Mouse (Mus musculus): Measurements from ENCODE around the gene Zfp536. TPM values are rescaled to one million over a fixed set of nuclear protein-coding genes. Genes with fewer than 3 reads are reported as not detected.

Zfp536 gene
- total and polyA plus RNA-seq, 2 experiments from 2014 or later: 3.3 to 16.4 TPM

DNA sequence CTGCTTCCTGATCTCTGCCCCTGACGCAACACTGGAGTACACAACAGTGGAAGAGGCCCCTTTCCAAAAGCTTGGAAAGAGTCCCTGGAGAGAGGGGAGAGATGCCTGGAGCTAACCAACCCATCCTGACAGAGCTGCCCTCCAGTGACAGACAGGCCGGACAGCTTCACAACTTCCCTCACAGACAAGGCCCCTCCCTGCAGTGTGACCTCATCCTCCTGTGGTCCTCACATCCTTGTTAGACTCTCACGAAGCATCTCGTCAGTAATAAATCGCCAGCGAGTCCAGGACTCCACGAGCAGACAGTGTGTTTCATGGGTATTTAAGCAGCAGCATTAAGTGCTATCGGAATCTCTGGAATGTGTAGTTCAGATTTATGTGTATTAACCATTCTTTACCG, 207.4 kb downstream of the Zfp536 start:
- 21% methylated on average over 9 of the region's 9 CpGs for WGBS
- Histone ChIP-seq H3K27ac (ENCODE audit: low read depth) (no peak overlapping the region), H3K36me3 (replicated peaks; ENCODE audit: control insufficient read depth, insufficient read depth, low read length) (no peaks in the 10 kb centered on the region), H3K9ac (replicated peaks; ENCODE audit: low read depth, low read length) (no peak overlapping the region), H3K9me3 (replicated peaks; ENCODE audit: control insufficient read depth, low read length) (no peaks in the 10 kb centered on the region), H3K27me3 (ENCODE audit: control insufficient read depth, insufficient read depth, low read length) (no peaks in the 10 kb centered on the region), H3K4me3 (ENCODE audit: low read depth, low read length) (no peak overlapping the region), H3K4me2 (ENCODE audit: low read depth, low read length) (peak overlapping the region; percentile 21; the same call in 1 of the 2 replicates), H3K4me1 (ENCODE audit: control insufficient read depth, insufficient read depth) (peaks cover 7% of the 10 kb centered on the region; the same call in 1 of the 2 replicates)
- DNase-seq (ENCODE audit: low spot score) (peak; percentile 20), ATAC-seq (ENCODE audit: insufficient read depth, low read depth) (peak; percentile 45)
- TF ChIP-seq CTCF (IDR thresholded peaks at IDR 0.05; ENCODE audit: low read depth): no peak
- no peak for TF ChIP-seq EP300 (IDR thresholded peaks at IDR 0.05; ENCODE audit: low read depth)

DNA sequence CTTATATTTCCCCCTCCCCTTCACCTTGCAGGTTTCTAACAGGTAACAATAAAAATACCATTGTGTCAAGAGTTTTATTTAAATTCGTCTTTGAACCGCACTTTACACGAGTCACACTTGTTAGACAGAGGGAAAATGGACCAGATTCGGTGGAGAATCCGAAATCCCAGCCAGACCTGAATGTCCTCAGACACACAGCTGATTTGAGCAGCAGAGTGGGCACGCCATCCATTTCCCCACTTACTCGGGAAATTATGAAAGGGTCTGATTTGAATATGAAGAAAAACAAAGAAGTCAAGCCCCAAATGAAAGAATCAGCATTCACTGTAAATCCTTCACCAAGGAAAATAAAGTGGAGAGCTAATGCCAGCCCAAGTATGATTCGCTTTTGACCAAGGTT, 208.1 kb downstream of the Zfp536 start:
- no peak overlapping the region for H3K9ac ChIP-seq (replicated peaks; ENCODE audit: low read depth, low read length)
- H3K27ac ChIP-seq (ENCODE audit: low read depth): no peak overlapping the region
- WGBS: 85% methylated on average over 8 of the region's 8 CpGs
- no peak overlapping the region for H3K4me3 ChIP-seq (ENCODE audit: low read depth, low read length)
- no peak for DNase-seq (ENCODE audit: low spot score)
- TF ChIP-seq EP300 (IDR thresholded peaks at IDR 0.05; ENCODE audit: low read depth) (no peak), CTCF (IDR thresholded peaks at IDR 0.05; ENCODE audit: low read depth) (no peak)
- no peaks in the 10 kb centered on the region for H3K27me3 ChIP-seq (ENCODE audit: control insufficient read depth, insufficient read depth, low read length)
- no peaks in the 10 kb centered on the region for H3K36me3 ChIP-seq (replicated peaks; ENCODE audit: control insufficient read depth, insufficient read depth, low read length)
- no peak overlapping the region for H3K4me2 ChIP-seq (ENCODE audit: low read depth, low read length)
- no peak for ATAC-seq (ENCODE audit: insufficient read depth, low read depth)
- H3K9me3 ChIP-seq (replicated peaks; ENCODE audit: control insufficient read depth, low read length): no peaks in the 10 kb centered on the region
- H3K4me1 ChIP-seq (ENCODE audit: control insufficient read depth, insufficient read depth): peaks cover 7% of the 10 kb centered on the region; the same call in 1 of the 2 replicates

DNA sequence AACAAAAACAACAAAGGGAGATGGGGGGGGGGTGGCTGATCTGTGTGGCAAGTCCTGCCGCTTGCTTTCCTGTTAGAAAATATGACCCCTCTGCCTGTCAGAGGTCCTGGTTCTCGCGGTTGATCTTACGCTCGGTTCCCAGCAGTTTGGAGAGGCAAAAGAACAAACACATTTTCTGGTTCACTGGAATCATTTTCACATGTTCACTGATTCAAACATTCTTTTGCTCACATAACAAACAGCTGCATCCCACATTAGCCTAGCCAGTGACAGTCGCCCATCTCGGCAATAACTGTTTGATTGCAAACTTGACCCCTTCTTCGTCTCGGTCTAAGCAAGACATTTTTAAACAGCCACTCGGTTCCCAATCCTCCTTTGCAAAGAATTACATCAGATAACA, 208.8 kb downstream of the Zfp536 start:
- TF ChIP-seq CTCF (IDR thresholded peaks at IDR 0.05; ENCODE audit: low read depth): no peak
- TF ChIP-seq EP300 (IDR thresholded peaks at IDR 0.05; ENCODE audit: low read depth): no peak
- Histone ChIP-seq H3K36me3 (replicated peaks; ENCODE audit: control insufficient read depth, insufficient read depth, low read length) (no peaks in the 10 kb centered on the region), H3K4me2 (ENCODE audit: low read depth, low read length) (no peak overlapping the region), H3K4me3 (ENCODE audit: low read depth, low read length) (no peak overlapping the region), H3K4me1 (ENCODE audit: control insufficient read depth, insufficient read depth) (peaks cover 7% of the 10 kb centered on the region; the same call in 1 of the 2 replicates), H3K9ac (replicated peaks; ENCODE audit: low read depth, low read length) (no peak overlapping the region), H3K27ac (ENCODE audit: low read depth) (no peak overlapping the region), H3K27me3 (ENCODE audit: control insufficient read depth, insufficient read depth, low read length) (no peaks in the 10 kb centered on the region), H3K9me3 (replicated peaks; ENCODE audit: control insufficient read depth, low read length) (no peaks in the 10 kb centered on the region)
- DNase-seq (ENCODE audit: low spot score) (no peak), ATAC-seq (ENCODE audit: insufficient read depth, low read depth) (no peak)
- 67% methylated on average over 10 of the region's 10 CpGs for WGBS

DNA sequence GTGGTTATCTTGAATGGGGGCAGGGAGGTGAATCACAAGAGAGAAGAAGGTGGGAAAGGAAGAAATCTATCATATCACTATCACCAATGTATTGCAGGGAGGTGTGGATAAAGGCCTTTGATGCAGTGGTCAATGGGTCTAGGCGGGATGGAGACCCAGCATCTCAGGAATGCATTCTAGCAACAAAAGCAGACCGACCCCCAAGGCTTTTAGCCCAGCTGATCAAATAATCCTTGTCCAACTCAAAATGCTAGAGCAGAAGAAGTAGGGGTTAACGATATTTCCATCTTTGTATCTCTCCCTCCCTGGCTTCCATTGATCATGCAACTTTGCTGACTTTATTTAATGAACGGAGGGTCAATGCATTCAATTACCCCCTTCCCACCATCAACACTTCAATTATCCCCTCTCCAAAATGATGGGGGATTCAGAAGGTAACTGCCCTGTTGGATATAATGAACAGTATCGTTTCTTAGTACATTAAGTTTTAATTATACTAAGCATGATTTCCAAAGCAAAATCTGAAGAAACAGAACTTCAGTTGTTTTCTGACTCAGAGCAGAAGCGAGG, 209.5 kb downstream of the Zfp536 start:
- ATAC-seq (ENCODE audit: insufficient read depth, low read depth) (no peak), DNase-seq (ENCODE audit: low spot score) (no peak)
- TF ChIP-seq CTCF (IDR thresholded peaks at IDR 0.05; ENCODE audit: low read depth) (no peak), EP300 (IDR thresholded peaks at IDR 0.05; ENCODE audit: low read depth) (no peak)
- 70% methylated on average over 6 of the region's 6 CpGs for WGBS
- peaks cover 7% of the 10 kb centered on the region; the same call in 1 of the 2 replicates for H3K4me1 ChIP-seq (ENCODE audit: control insufficient read depth, insufficient read depth)
- no peak overlapping the region for H3K4me3 ChIP-seq (ENCODE audit: low read depth, low read length)
- H3K27ac ChIP-seq (ENCODE audit: low read depth): no peak overlapping the region
- H3K27me3 ChIP-seq (ENCODE audit: control insufficient read depth, insufficient read depth, low read length): no peaks in the 10 kb centered on the region
- no peaks in the 10 kb centered on the region for H3K9me3 ChIP-seq (replicated peaks; ENCODE audit: control insufficient read depth, low read length)
- H3K36me3 ChIP-seq (replicated peaks; ENCODE audit: control insufficient read depth, insufficient read depth, low read length): no peaks in the 10 kb centered on the region
- no peak overlapping the region for H3K9ac ChIP-seq (replicated peaks; ENCODE audit: low read depth, low read length)
- no peak overlapping the region for H3K4me2 ChIP-seq (ENCODE audit: low read depth, low read length)

DNA sequence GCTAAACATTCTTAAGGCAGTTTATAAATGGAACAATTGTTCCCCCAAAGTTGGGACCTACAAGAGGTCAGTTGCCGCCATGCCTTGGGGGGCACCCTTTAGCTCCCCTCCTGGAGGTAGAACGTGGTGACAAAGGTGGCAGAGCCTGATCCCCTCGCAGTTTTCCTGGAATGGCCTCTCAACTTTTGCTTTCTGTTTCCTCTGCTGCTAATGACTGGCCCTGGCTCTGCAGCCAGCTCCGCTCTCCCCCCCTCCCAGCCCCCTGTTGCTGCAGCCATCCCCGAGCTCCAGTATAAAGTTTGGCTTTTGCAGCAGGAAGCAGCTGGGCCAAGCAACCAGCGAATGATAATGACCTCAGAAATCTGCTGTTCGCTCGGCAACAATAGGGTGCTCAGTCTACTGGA, 210.3 kb downstream of the Zfp536 start:
- ATAC-seq (ENCODE audit: insufficient read depth, low read depth) (peak; percentile 82), DNase-seq (ENCODE audit: low spot score) (peak; percentile 79)
- Histone ChIP-seq H3K4me2 (ENCODE audit: low read depth, low read length) (peak overlapping the region; percentile 60), H3K27me3 (ENCODE audit: control insufficient read depth, insufficient read depth, low read length) (no peaks in the 10 kb centered on the region), H3K27ac (ENCODE audit: low read depth) (peak overlapping the region; percentile 83), H3K9ac (replicated peaks; ENCODE audit: low read depth, low read length) (no peak overlapping the region; the same call in 1 of the 2 replicates), H3K4me1 (ENCODE audit: control insufficient read depth, insufficient read depth) (peaks cover 7% of the 10 kb centered on the region; the same call in 1 of the 2 replicates), H3K36me3 (replicated peaks; ENCODE audit: control insufficient read depth, insufficient read depth, low read length) (no peaks in the 10 kb centered on the region), H3K9me3 (replicated peaks; ENCODE audit: control insufficient read depth, low read length) (no peaks in the 10 kb centered on the region), H3K4me3 (ENCODE audit: low read depth, low read length) (peak overlapping the region; percentile 43)
- TF ChIP-seq EP300 (IDR thresholded peaks at IDR 0.05; ENCODE audit: low read depth) (no peak), CTCF (IDR thresholded peaks at IDR 0.05; ENCODE audit: low read depth) (no peak)
- 19% methylated on average over 8 of the region's 8 CpGs for WGBS

DNA sequence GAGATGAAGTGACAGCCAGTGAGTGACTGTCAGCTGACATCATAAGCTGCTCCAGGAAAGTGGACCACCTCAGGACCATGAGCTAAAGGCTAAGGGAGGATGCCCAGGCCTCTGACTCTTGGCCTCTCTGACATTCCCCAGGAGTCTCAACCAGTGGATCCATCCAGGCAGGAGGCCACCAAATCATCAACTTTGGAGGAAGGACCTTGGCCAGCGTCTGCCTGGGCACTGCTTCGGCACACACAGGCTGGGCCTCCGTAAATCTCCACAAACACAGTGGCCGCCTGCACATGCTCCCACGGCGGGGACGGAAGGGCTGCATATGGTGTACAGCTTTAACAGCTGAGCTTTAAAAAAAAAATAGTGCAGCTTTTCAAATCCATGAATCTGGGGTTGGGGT, 210.9 kb downstream of the Zfp536 start:
- 80% methylated on average over 7 of the region's 7 CpGs for WGBS
- peak overlapping the region; percentile 60 for H3K4me2 ChIP-seq (ENCODE audit: low read depth, low read length)
- H3K4me1 ChIP-seq (ENCODE audit: control insufficient read depth, insufficient read depth): peaks cover 7% of the 10 kb centered on the region; the same call in 1 of the 2 replicates
- H3K9ac ChIP-seq (replicated peaks; ENCODE audit: low read depth, low read length): no peak overlapping the region
- H3K36me3 ChIP-seq (replicated peaks; ENCODE audit: control insufficient read depth, insufficient read depth, low read length): no peaks in the 10 kb centered on the region
- no peaks in the 10 kb centered on the region for H3K27me3 ChIP-seq (ENCODE audit: control insufficient read depth, insufficient read depth, low read length)
- no peaks in the 10 kb centered on the region for H3K9me3 ChIP-seq (replicated peaks; ENCODE audit: control insufficient read depth, low read length)
- no peak for TF ChIP-seq CTCF (IDR thresholded peaks at IDR 0.05; ENCODE audit: low read depth)
- no peak for TF ChIP-seq EP300 (IDR thresholded peaks at IDR 0.05; ENCODE audit: low read depth)
- peak overlapping the region; percentile 43 for H3K4me3 ChIP-seq (ENCODE audit: low read depth, low read length)
- DNase-seq (ENCODE audit: low spot score): no peak
- H3K27ac ChIP-seq (ENCODE audit: low read depth): peak overlapping the region; percentile 83; the same call in 1 of the 2 replicates
- no peak for ATAC-seq (ENCODE audit: insufficient read depth, low read depth)

Data from heart, postnatal 0 days (tissue).